Mouse (Mus musculus) monocyte, adult 5-6 weeks (primary cell): ENCODE results near the gene Card19. TPM values are rescaled to one million over a fixed set of nuclear protein-coding genes. Genes with fewer than 3 reads are reported as not detected.

Experiments used
- ATAC-seq: fragments of 153-309, 156-312 bp; replicated peaks from 2 replicates; pipeline ENCODE4 v1.8.0; 2017; ENCODE audit warnings: mild to moderate bottlenecking; ENCODE audit not compliant: low TSS enrichment, insufficient number of reproducible peaks, severe bottlenecking, poor library complexity, low FRiP score
- total RNA-seq: library from RNA; stranded (forward); fragments of 200-1000, 200-491, 200-594 nt; gene quantifications from 3 replicates; pipeline ENCODE4 v1.2.3, GENCODE M21; 2017

Card19 gene
- 27.8 to 56.1 TPM (median 45.9 TPM) in 3 replicates for total RNA-seq

DNA sequence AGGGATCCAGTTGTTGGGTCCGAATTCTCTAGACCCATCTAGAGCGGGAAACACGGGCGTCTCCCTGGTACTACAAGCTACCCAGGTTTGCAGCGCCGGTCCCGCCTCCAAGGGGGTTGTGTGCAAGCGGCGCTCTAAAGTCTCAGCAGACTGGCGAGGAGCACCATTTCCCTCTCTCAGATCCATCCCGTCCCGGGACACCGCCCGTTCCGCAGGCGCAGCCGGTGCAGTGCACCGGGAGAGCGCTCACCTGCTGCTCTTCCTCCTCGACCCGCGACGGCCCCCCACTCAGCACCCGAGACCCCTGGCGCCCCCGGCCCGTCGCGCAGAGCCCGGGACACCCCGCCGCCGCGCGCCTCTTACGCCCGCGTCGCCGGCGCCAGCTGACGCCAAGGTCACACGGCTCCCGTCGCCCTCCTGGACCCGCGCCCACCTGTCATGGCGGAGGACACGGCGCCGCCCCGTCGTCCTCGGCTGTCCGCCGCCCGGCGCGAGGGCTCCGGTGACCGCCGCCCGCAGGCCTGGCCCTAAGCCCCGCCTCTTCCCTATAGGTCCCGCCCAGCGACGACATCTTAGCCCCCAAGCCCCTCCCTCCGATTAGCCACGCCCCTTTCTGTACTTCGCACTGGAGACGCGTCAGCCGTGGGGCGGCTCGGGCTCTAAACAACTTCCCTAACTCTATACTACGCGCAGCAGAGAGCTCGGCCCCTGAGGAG, at the start of gene Card19:
Gene Card19, minus strand, starts transcription at position 534 of the 716 bp plus-strand sequence.
- peak; percentile 83 for ATAC-seq

DNA sequence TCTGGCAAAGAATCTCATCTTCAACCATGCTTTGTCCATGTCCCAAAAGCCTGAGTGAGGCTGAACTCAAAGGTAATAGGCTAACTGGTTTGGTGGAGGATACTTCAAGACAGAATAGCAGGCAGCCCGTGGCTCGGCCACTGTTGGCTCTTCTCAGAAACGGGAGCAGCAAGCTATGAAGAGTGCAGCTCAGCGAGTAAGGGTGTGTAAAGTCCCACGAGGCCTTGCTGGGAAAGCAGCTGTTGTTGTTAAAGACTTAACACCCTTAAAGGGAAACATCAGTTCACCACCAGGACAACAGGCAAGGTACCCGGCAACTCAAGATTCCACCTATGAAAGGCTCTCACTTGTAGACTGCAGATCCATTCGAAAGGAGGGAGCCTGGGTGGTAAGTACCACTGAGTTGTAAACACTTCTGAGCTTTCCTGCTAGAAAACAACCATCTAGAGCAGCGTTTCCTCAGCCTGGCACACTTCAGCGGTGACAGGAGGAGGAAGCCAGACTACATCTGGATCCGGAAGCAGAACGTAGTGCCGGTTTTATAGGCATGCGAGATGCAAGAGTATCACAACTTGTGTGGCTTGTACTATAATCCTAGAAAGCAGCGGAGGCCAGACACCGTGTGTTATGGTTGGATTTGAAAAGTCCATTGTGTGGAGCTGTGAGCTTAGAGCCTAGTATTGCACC, 44.3 kb upstream of the Card19 start:
- ATAC-seq, result no peak

DNA sequence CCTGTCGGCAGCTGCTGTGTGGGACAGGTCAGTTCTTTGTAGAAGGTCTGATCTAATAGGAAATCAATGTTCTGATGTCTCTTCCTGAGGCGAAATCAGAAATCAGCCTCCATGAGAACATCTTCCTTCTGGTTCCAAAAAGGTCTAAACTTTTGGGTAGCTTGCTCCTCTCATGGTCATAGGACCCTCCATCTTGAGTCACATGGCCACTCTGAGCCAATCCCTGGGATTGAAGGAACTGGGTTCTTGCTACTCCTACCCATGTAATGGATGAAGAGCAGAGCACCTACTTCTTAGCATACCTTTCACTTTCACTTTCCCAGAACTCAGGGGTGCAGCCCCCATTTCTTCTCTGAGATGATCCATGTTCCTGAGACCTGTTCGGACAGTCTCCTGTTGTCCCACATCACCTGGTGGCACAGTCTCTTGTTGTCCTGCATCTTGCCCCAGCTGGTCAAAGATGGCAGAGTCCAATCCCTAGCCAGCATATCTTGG, 42.0 kb upstream of the Card19 start:
- no peak for ATAC-seq

- no peak for ATAC-seq
These were observed 36.9 kb upstream of the Card19 start for GRCm38 (mm10) chr13:49252746-49253145.

- ATAC-seq, result peak; percentile 52
These were observed 36.3 kb upstream of the Card19 start for GRCm38 (mm10) chr13:49252113-49252512.

- peak; percentile 50 for ATAC-seq
These were observed 35.1 kb upstream of the Card19 start for GRCm38 (mm10) chr13:49250716-49251517.

- no peak for ATAC-seq
These were observed 33.8 kb upstream of the Card19 start for GRCm38 (mm10) chr13:49249634-49250033.

DNA sequence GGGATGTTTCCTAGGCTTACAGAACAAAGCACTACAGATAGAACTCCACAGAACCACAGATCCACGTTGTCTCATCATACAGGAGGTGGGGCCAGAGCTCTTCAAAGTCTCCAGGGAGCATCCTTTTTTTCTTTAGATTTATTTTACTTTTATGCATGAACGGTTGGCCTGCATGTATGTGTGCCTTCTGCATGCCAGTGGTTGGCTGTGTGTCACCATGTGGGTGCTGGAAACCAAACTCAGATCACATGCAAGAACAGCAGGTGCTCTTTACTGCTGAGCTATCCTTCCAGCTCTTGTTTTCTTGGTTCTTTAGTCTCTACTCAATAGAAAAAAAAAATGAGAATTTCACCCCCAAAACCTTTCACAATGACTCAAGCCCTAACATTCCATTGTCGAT, 33.1 kb upstream of the Card19 start:
- no peak for ATAC-seq

DNA sequence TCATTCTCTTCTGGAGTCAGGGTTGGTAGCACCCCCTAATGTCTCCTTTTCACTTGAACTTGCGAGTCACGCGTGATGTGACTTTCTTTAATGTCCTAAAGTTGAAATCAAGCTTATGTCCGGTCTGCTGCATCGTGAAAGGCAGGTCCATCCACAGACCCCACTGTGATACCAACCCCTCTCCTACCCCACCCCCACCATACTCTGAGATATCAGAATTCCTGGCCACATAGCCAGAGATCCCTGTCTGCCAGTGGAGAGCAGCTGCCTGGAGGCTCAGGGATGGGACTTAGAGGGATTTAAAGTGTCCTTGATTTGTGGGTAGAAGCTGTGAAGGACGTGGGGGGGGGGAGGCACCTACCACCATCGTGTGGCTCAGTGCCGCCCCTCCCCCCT, 32.6 kb upstream of the Card19 start, which contains the start of gene Susd3:
Gene Susd3, minus strand, starts transcription at position 240 of the 396 bp plus-strand sequence.
- ATAC-seq, result no peak

DNA sequence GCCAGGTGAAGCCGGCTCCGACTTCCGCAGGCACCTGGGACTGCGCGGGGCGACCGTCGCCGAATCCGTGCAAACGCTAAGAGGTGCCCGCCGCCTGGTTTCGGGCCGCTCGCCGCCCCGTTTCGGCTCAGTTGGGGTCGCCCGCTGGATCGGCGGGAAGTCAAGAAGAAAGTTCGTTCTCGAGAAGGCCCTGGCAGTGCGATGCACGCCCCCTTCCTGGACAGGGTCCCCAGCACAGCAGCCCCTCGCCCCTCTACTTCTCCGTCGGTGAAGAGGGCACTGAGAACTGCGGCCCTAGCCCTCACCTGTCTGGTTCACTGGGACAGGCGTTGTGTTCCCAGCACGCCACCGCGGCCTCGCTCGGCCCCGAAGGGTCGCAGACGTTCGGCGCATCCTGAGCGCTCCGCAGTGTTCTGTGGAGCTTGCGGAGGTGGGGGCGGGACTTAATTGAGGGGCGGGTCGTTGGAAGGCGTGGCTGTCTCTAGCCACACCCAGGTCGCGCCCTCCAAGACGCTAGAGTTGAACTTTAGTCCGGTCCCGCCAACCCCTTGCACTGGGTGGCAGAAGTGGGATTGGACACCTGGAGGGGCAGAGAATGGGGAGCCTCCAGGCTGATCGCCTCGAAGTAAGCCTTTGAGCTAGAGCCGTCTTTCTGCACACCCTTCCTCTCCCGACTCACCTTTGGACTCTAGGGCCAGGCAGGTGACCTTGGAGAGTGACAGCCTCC, 32.1 kb upstream of the Card19 start:
- ATAC-seq, result peak; percentile 45; the same call in 1 of the 2 replicates

DNA sequence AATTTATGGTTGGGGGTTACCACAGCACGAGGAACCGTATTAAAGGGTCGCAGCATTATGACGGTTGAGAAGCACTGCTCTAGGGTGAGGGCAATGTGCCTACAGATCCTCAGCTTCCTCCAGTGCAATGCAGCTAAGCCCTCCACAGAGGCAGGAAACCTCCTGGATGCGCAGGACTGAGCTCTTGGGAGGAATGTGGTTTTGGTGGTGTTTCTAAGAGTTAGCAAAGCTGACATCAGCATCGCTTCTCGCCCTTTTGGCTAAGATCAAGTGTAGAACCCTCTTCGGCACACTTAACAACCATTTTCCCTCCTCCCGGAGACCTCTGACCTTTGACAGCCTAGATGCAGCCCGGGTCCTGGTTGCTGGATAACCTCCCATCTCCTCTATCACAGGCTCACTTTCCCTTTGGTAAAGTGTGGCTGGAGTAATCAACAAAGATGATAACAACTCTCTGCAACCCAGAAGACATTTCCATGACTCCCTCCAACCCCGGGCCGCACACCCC, 31.4 kb upstream of the Card19 start:
- no peak for ATAC-seq

GRCm38 (mm10) chr13:49246626-49247025, 30.8 kb upstream of the Card19 start:
- ATAC-seq, result no peak

- no peak for ATAC-seq
These were observed 30.2 kb upstream of the Card19 start for GRCm38 (mm10) chr13:49246011-49246410.

DNA sequence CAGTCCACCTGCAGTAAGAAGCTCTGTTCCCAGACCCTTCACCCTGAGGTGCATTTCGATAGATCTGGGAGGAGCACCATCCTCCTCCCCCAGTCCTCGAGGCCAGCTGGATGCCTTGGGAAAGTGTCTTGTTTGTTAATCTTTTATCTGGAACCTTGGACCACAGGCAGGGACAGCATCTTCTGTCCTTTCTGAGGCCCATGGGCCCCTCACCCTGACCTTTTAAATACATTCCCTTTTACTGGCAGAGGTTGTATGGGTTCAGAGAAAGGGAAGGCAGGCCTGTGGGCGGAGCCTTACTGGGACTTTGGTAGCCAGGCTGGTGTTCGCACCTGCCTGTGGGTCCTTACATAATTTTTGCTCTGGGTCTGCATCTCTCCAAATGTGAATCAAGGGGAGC, 29.4 kb upstream of the Card19 start:
- ATAC-seq, result no peak

DNA sequence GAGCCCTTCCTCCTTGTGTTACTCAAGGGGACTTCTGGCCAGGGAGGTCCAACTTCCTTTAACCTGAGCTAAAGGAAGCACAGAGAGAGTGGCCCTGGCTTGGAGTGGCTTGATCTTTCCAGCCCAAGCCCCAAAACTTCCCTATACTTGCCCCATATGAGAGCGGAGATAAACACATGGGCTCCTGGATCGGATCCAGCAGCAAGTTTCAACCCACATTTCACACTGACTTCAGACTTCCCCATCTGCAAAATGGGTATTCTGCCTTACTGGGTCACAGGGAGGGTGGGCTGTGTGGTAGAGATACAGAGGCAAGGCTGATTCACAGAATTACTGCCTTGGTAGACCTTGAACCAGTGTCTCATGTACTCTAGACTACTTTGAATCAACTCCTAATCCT, 27.7 kb upstream of the Card19 start:
- no peak for ATAC-seq

GRCm38 (mm10) chr13:49242321-49243065, 26.7 kb upstream of the Card19 start:
- peak; percentile 88 for ATAC-seq

DNA sequence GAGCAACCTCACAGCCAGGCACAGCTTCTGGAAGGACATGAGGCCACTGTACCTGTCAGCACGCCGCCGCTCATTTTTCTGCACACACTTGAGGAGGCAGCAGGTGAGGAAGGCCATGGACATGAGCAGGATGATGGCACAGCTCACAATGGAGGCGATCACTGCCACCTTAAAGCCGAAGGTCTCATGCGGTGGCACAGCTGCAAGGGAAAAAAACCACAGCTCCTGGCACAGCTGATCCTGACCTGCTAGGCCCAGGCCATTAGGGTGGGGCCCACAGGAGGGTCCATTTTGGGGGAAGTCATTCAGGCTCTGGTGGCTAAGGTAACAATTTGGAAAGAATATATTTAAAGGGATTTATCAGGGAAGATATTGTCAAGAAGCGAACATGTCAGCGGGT, 22.9 kb upstream of the Card19 start:
- no peak for ATAC-seq

DNA sequence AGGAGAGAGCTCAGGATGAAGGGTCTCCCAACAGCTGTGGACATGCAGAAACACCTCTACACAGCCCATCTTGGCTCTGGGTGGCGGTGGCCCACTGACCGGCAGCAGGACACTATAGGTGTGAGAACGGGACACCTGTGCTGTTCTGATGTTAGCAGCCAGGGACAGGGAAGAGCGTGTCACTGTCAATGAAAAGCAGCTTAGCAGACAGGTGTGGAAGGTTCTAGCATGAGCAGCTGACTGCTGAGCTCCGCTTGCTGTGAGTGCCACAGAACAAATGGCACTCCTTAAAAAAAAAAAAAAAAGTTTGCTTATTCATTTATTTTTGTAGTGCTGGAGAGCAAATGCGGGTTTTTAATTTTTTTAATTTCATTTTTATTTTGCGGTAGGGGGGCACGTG, 21.8 kb upstream of the Card19 start:
- no peak for ATAC-seq
